Mouse (Mus musculus): ENCODE results near the gene Tectb. TPM values are rescaled to one million over a fixed set of nuclear protein-coding genes. Genes with fewer than 3 reads are reported as not detected.

Tectb gene
- polyA plus RNA-seq, 1 experiment from 2014 or later: 0.05 TPM

GRCm38 (mm10) chr19:55209084-55209483, 28.6 kb downstream of the Tectb start:
- WGBS: 81% methylated on average over 3 of the region's 3 CpGs
- no peak for ATAC-seq (replicated peaks; ENCODE audit: low FRiP score, low read depth)
- no peaks in the 10 kb centered on the region; the same call in 1 of the 2 replicates for H3K27me3 ChIP-seq (ENCODE audit: insufficient read depth, low read length)
- H3K4me2 ChIP-seq (ENCODE audit: low read length): no peak overlapping the region
- no peak for TF ChIP-seq CTCF (IDR thresholded peaks at IDR 0.05; ENCODE audit: low read depth)
- H3K27ac ChIP-seq: no peak overlapping the region
- no peak overlapping the region for H3K4me3 ChIP-seq (replicated peaks; ENCODE audit: low read depth, low read length)
- DNase-seq (ENCODE audit: low spot score): no peak
- no peaks in the 10 kb centered on the region for H3K36me3 ChIP-seq (ENCODE audit: insufficient read depth, low read length)
- H3K4me1 ChIP-seq (replicated peaks; ENCODE audit: insufficient read depth, low read length): no peaks in the 10 kb centered on the region
- no peak overlapping the region for H3K9ac ChIP-seq (ENCODE audit: low read depth, low read length)
- no peaks in the 10 kb centered on the region for H3K9me3 ChIP-seq (replicated peaks; ENCODE audit: low read length)

- no peak for ATAC-seq (replicated peaks; ENCODE audit: low FRiP score, low read depth)
- Histone ChIP-seq H3K4me2 (ENCODE audit: low read length) (no peak overlapping the region), H3K9me3 (replicated peaks; ENCODE audit: low read length) (no peaks in the 10 kb centered on the region), H3K4me1 (replicated peaks; ENCODE audit: insufficient read depth, low read length) (no peaks in the 10 kb centered on the region), H3K9ac (ENCODE audit: low read depth, low read length) (no peak overlapping the region), H3K27ac (no peak overlapping the region), H3K4me3 (replicated peaks; ENCODE audit: low read depth, low read length) (no peak overlapping the region), H3K27me3 (ENCODE audit: insufficient read depth, low read length) (no peaks in the 10 kb centered on the region), H3K36me3 (ENCODE audit: insufficient read depth, low read length) (no peaks in the 10 kb centered on the region)
- 89% methylated on average over 1 of the region's 1 CpGs for WGBS
- TF ChIP-seq CTCF (IDR thresholded peaks at IDR 0.05; ENCODE audit: low read depth): no peak
- no peak for DNase-seq (ENCODE audit: low spot score)
Measured at GRCm38 (mm10) chr19:55211698-55212097, 31.2 kb downstream of the Tectb start.

GRCm38 (mm10) chr19:55213617-55214340, 33.2 kb downstream of the Tectb start:
- Histone ChIP-seq H3K4me2 (ENCODE audit: low read length) (no peak overlapping the region), H3K9me3 (replicated peaks; ENCODE audit: low read length) (no peaks in the 10 kb centered on the region), H3K36me3 (ENCODE audit: insufficient read depth, low read length) (no peaks in the 10 kb centered on the region), H3K27ac (no peak overlapping the region), H3K27me3 (ENCODE audit: insufficient read depth, low read length) (no peaks in the 10 kb centered on the region), H3K9ac (ENCODE audit: low read depth, low read length) (no peak overlapping the region), H3K4me3 (replicated peaks; ENCODE audit: low read depth, low read length) (no peak overlapping the region), H3K4me1 (replicated peaks; ENCODE audit: insufficient read depth, low read length) (no peaks in the 10 kb centered on the region; the same call in 1 of the 2 replicates)
- 58% methylated on average over 12 of the region's 12 CpGs for WGBS
- no peak for TF ChIP-seq CTCF (IDR thresholded peaks at IDR 0.05; ENCODE audit: low read depth)
- ATAC-seq (replicated peaks; ENCODE audit: low FRiP score, low read depth) (no peak), DNase-seq (ENCODE audit: low spot score) (no peak)

GRCm38 (mm10) chr19:55216876-55217275, 36.3 kb downstream of the Tectb start:
- Histone ChIP-seq H3K9ac (ENCODE audit: low read depth, low read length) (no peak overlapping the region), H3K9me3 (replicated peaks; ENCODE audit: low read length) (no peaks in the 10 kb centered on the region), H3K4me1 (replicated peaks; ENCODE audit: insufficient read depth, low read length) (no peaks in the 10 kb centered on the region; the same call in 1 of the 2 replicates), H3K27me3 (ENCODE audit: insufficient read depth, low read length) (no peaks in the 10 kb centered on the region), H3K27ac (0 out of 2 replicates have a peak overlapping the region, but pooled peaks have one; percentile 20), H3K4me2 (ENCODE audit: low read length) (no peak overlapping the region), H3K36me3 (ENCODE audit: insufficient read depth, low read length) (no peaks in the 10 kb centered on the region), H3K4me3 (replicated peaks; ENCODE audit: low read depth, low read length) (no peak overlapping the region)
- no peak for DNase-seq (ENCODE audit: low spot score)
- no peak for ATAC-seq (replicated peaks; ENCODE audit: low FRiP score, low read depth)
- TF ChIP-seq CTCF (IDR thresholded peaks at IDR 0.05; ENCODE audit: low read depth): no peak
- WGBS: 74% methylated on average over 4 of the region's 4 CpGs

- no peak for TF ChIP-seq CTCF (IDR thresholded peaks at IDR 0.05; ENCODE audit: low read depth)
- Histone ChIP-seq H3K9me3 (replicated peaks; ENCODE audit: low read length) (no peaks in the 10 kb centered on the region), H3K4me1 (replicated peaks; ENCODE audit: insufficient read depth, low read length) (no peaks in the 10 kb centered on the region; the same call in 1 of the 2 replicates), H3K27me3 (ENCODE audit: insufficient read depth, low read length) (no peaks in the 10 kb centered on the region), H3K4me2 (ENCODE audit: low read length) (no peak overlapping the region), H3K4me3 (replicated peaks; ENCODE audit: low read depth, low read length) (no peak overlapping the region), H3K36me3 (ENCODE audit: insufficient read depth, low read length) (no peaks in the 10 kb centered on the region), H3K9ac (ENCODE audit: low read depth, low read length) (no peak overlapping the region), H3K27ac (peak overlapping the region; percentile 20; the same call in 1 of the 2 replicates)
- peak; percentile 50 for DNase-seq (ENCODE audit: low spot score)
- ATAC-seq (replicated peaks; ENCODE audit: low FRiP score, low read depth): no peak
- 36% methylated on average over 9 of the region's 9 CpGs for WGBS
Measured at GRCm38 (mm10) chr19:55217365-55217764, 36.8 kb downstream of the Tectb start.

- ATAC-seq (replicated peaks; ENCODE audit: low FRiP score, low read depth) (peak; percentile 62), DNase-seq (ENCODE audit: low spot score) (peak; percentile 89)
- Histone ChIP-seq H3K4me3 (replicated peaks; ENCODE audit: low read depth, low read length) (peak overlapping the region; percentile 24), H3K27me3 (ENCODE audit: insufficient read depth, low read length) (no peaks in the 10 kb centered on the region), H3K9me3 (replicated peaks; ENCODE audit: low read length) (no peaks in the 10 kb centered on the region), H3K36me3 (ENCODE audit: insufficient read depth, low read length) (no peaks in the 10 kb centered on the region), H3K27ac (peak overlapping the region; percentile 40; the same call in 1 of the 2 replicates), H3K9ac (ENCODE audit: low read depth, low read length) (0 out of 2 replicates have a peak overlapping the region, but pooled peaks have one; percentile 31), H3K4me2 (ENCODE audit: low read length) (peak overlapping the region; percentile 54), H3K4me1 (replicated peaks; ENCODE audit: insufficient read depth, low read length) (no peaks in the 10 kb centered on the region; the same call in 1 of the 2 replicates)
- TF ChIP-seq CTCF (IDR thresholded peaks at IDR 0.05; ENCODE audit: low read depth): peak; percentile 90
- WGBS: 5% methylated on average over 20 of the region's 20 CpGs
Measured at GRCm38 (mm10) chr19:55218192-55218739, 37.7 kb downstream of the Tectb start.
